Mouse (Mus musculus): Measurements from ENCODE around the gene Scyl3. TPM values are rescaled to one million over a fixed set of nuclear protein-coding genes. Genes with fewer than 3 reads are reported as not detected.

The Scyl3 gene
- polyA plus RNA-seq, 1 experiment from 2014 or later = 17.1 TPM

DNA sequence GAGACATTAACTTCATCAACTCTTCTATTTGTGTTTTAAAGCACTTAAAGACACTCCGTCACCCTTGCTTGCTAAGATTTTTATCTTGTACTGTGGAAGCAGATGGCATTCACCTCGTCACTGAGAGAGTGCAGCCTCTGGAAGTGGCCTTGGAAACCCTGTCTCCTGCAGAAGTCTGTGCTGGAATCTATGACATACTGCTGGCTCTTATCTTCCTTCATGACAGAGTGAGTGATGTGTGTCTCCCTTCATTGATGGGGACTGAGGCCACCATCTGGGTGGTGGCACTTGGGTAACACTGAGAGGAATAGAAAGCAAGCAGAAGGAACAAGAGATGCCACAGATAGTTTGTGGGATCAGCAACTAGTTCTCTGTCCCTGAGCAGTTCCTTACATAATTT is 5.7 kb downstream of the Scyl3 start:
- no peak overlapping the region for H3K9ac ChIP-seq (ENCODE audit: low read length)
- no peak overlapping the region for H3K4me2 ChIP-seq (ENCODE audit: low read depth, low read length)
- H3K27ac ChIP-seq (ENCODE audit: low read length) = no peak overlapping the region
- peaks cover 21% of the 10 kb centered on the region for H3K36me3 ChIP-seq (ENCODE audit: control insufficient read depth, insufficient read depth, low read length)
- H3K4me1 ChIP-seq (replicated peaks; ENCODE audit: control insufficient read depth, insufficient read depth, low read length) = peaks cover 8% of the 10 kb centered on the region
- no peak overlapping the region for H3K4me3 ChIP-seq (ENCODE audit: low read length)
- ATAC-seq (ENCODE audit: low read depth) = no peak
- 64% methylated on average over 2 of the region's 2 CpGs for WGBS
- H3K9me3 ChIP-seq (ENCODE audit: control insufficient read depth, low read length) = no peaks in the 10 kb centered on the region
- no peaks in the 10 kb centered on the region for H3K27me3 ChIP-seq (ENCODE audit: control insufficient read depth, insufficient read depth, low read depth, low read length)

DNA sequence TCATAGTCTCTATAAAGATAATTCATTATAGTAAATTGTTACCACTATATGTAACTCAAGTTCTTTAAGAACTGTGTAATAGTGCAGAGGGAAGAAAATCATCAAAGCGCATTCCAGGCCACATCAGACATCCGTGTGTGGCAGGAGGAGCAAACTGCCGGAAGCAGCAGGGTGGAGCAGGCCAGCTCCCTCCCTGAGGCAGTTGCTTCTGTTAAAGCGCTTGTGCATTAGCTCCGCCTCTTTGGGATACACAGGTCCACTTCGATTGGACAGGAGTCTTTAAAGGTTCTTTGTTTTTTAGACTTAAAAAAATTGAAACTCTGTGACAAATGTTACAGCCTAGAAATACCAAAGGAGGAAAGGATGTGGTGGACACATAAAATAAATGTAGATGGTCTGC is 13.2 kb downstream of the Scyl3 start:
- H3K4me2 ChIP-seq (ENCODE audit: low read depth, low read length) = no peak overlapping the region
- peaks cover 41% of the 10 kb centered on the region for H3K36me3 ChIP-seq (ENCODE audit: control insufficient read depth, insufficient read depth, low read length)
- no peaks in the 10 kb centered on the region for H3K9me3 ChIP-seq (ENCODE audit: control insufficient read depth, low read length)
- H3K27ac ChIP-seq (ENCODE audit: low read length) = no peak overlapping the region
- no peaks in the 10 kb centered on the region for H3K4me1 ChIP-seq (replicated peaks; ENCODE audit: control insufficient read depth, insufficient read depth, low read length)
- no peaks in the 10 kb centered on the region for H3K27me3 ChIP-seq (ENCODE audit: control insufficient read depth, insufficient read depth, low read depth, low read length)
- H3K9ac ChIP-seq (ENCODE audit: low read length) = no peak overlapping the region
- WGBS = 65% methylated on average over 6 of the region's 6 CpGs
- no peak overlapping the region for H3K4me3 ChIP-seq (ENCODE audit: low read length)
- no peak for ATAC-seq (ENCODE audit: low read depth)

DNA sequence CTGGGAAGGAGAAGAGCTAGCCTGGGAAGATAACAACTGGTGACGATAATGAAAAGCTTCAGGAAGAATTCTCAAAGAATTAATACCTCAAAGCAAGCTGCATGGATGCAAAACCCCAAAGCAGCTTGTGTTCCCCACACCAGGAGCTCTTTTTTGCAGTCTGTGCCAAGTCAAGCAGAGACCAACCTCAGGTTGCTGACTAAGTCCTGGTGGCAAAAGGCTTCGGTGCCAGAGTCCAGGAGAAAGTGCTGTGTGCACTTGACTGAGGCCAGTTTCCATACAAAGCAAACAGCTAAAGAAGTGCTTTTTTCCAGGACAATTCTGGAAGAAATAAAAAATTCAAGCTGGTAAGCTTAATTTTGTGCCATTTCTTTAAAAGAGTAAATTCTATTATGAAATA is 24.5 kb downstream of the Scyl3 start:
- Histone ChIP-seq H3K36me3 (ENCODE audit: control insufficient read depth, insufficient read depth, low read length) (peaks cover 34% of the 10 kb centered on the region), H3K4me1 (replicated peaks; ENCODE audit: control insufficient read depth, insufficient read depth, low read length) (no peaks in the 10 kb centered on the region), H3K9me3 (ENCODE audit: control insufficient read depth, low read length) (no peaks in the 10 kb centered on the region), H3K27ac (ENCODE audit: low read length) (no peak overlapping the region), H3K4me2 (ENCODE audit: low read depth, low read length) (no peak overlapping the region), H3K4me3 (ENCODE audit: low read length) (no peak overlapping the region), H3K9ac (ENCODE audit: low read length) (no peak overlapping the region), H3K27me3 (ENCODE audit: control insufficient read depth, insufficient read depth, low read depth, low read length) (no peaks in the 10 kb centered on the region)
- 86% methylated on average over 2 of the region's 2 CpGs for WGBS
- no peak for ATAC-seq (ENCODE audit: low read depth)

DNA sequence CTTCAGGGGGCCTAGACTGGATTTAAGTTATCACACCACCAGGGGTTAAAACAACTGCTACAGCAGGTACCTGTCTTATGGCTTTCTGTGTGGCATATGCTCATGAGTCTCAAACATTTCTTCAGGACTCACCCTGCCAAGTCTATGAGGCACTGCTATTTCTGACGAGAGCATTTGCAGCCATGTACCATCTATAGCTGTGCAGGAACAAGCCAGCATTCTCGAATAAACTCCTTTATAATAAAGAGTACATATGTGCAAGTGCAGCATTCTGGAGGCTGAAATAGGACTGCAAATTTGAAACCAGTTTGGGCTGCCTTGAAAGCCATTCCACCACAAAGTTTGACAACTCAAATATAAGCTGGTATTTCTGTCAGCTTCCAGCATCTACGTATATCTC is 29.1 kb downstream of the Scyl3 start:
- 84% methylated on average over 3 of the region's 3 CpGs for WGBS
- ATAC-seq (ENCODE audit: low read depth) = no peak
- H3K9me3 ChIP-seq (ENCODE audit: control insufficient read depth, low read length) = no peaks in the 10 kb centered on the region
- H3K27me3 ChIP-seq (ENCODE audit: control insufficient read depth, insufficient read depth, low read depth, low read length) = no peaks in the 10 kb centered on the region
- no peak overlapping the region for H3K9ac ChIP-seq (ENCODE audit: low read length)
- H3K4me1 ChIP-seq (replicated peaks; ENCODE audit: control insufficient read depth, insufficient read depth, low read length) = no peaks in the 10 kb centered on the region
- peaks cover 18% of the 10 kb centered on the region for H3K36me3 ChIP-seq (ENCODE audit: control insufficient read depth, insufficient read depth, low read length)
- no peak overlapping the region for H3K4me3 ChIP-seq (ENCODE audit: low read length)
- no peak overlapping the region for H3K4me2 ChIP-seq (ENCODE audit: low read depth, low read length)
- H3K27ac ChIP-seq (ENCODE audit: low read length) = no peak overlapping the region

DNA sequence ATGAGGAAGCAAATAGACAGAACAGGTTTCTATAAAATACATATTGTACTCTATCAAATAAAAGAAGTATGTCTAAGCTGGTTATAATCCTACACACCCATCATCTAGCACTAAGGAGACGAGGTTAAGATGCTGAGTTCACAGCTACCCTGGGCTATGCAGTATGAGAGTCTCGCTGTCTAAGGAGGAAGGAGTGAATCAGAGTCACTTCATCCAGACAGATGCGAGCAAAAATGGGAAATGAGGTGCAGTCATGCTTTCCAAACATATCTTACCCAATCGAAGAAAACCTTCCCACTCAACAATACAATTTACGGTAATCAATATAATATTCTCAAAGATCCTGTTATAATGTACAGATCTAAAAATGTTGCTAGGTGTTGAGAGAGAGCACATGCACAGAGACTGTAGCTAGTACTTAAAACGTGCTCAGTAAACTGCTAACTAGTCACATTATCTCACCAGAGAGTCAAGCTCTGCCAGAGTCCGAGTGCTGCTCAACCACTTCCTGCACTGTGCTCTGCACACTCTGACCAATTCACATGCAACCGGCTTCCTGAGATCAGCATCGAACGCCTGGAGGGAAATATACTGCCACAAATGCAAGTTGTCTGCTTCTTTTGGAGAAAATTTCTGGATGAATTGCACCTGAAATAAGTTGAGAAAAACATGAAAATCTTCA is 35.2 kb downstream of the Scyl3 start:
- no peak overlapping the region for H3K27ac ChIP-seq (ENCODE audit: low read length)
- H3K4me3 ChIP-seq (ENCODE audit: low read length) = no peak overlapping the region
- no peaks in the 10 kb centered on the region for H3K9me3 ChIP-seq (ENCODE audit: control insufficient read depth, low read length)
- no peaks in the 10 kb centered on the region for H3K27me3 ChIP-seq (ENCODE audit: control insufficient read depth, insufficient read depth, low read depth, low read length)
- no peak for ATAC-seq (ENCODE audit: low read depth)
- H3K9ac ChIP-seq (ENCODE audit: low read length) = no peak overlapping the region
- H3K4me1 ChIP-seq (replicated peaks; ENCODE audit: control insufficient read depth, insufficient read depth, low read length) = no peaks in the 10 kb centered on the region
- H3K4me2 ChIP-seq (ENCODE audit: low read depth, low read length) = no peak overlapping the region
- WGBS = 86% methylated on average over 10 of the region's 10 CpGs
- peaks cover 13% of the 10 kb centered on the region for H3K36me3 ChIP-seq (ENCODE audit: control insufficient read depth, insufficient read depth, low read length)

DNA sequence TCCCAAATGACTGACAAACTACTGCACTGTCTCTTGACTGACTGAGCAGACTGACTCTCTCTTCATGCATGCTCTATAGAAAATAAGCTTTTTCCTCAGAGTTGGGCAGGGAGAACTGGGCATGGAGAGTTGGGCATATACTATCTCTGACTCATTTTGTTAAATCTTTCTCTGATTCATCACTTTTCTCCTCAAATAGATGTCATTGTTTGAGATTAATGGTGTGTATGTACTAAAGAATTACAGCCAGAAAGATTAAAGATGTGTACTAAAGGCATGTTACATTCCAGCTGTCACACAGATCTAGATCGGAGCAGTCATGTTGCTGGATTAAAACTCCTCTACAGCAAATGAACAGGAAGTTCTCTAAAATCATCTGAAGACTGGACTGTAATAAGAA is 45.6 kb downstream of the Scyl3 start:
- ATAC-seq (ENCODE audit: low read depth) = no peak
- Histone ChIP-seq H3K9ac (ENCODE audit: low read length) (no peak overlapping the region), H3K36me3 (ENCODE audit: control insufficient read depth, insufficient read depth, low read length) (peaks cover 4% of the 10 kb centered on the region; the same call in 1 of the 2 replicates), H3K27me3 (ENCODE audit: control insufficient read depth, insufficient read depth, low read depth, low read length) (no peaks in the 10 kb centered on the region), H3K4me1 (replicated peaks; ENCODE audit: control insufficient read depth, insufficient read depth, low read length) (no peaks in the 10 kb centered on the region), H3K4me2 (ENCODE audit: low read depth, low read length) (no peak overlapping the region), H3K4me3 (ENCODE audit: low read length) (no peak overlapping the region), H3K9me3 (ENCODE audit: control insufficient read depth, low read length) (no peaks in the 10 kb centered on the region), H3K27ac (ENCODE audit: low read length) (no peak overlapping the region)
- 66% methylated on average over 1 of the region's 1 CpGs for WGBS

DNA sequence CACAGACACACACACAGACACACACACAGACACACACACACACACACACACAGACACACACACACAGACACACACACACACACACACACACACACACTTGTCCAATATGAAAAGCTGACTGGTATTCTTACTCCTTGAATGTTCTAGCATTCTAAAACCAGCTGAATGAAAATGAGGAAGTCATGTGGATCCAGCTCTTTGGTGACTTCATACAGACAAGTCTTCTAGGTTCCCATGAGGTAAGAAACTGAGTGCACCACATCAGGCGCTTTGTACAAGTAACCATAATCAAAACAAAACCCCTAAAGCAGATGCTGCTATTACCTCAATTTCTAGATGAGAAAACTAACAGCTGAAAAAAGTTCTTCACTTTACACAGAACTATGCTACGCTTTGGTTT is 46.2 kb downstream of the Scyl3 start:
- H3K4me3 ChIP-seq (ENCODE audit: low read length) = no peak overlapping the region
- peaks cover 4% of the 10 kb centered on the region; the same call in 1 of the 2 replicates for H3K36me3 ChIP-seq (ENCODE audit: control insufficient read depth, insufficient read depth, low read length)
- 97% methylated on average over 2 of the region's 2 CpGs for WGBS
- H3K4me2 ChIP-seq (ENCODE audit: low read depth, low read length) = no peak overlapping the region
- H3K27me3 ChIP-seq (ENCODE audit: control insufficient read depth, insufficient read depth, low read depth, low read length) = no peaks in the 10 kb centered on the region
- H3K27ac ChIP-seq (ENCODE audit: low read length) = no peak overlapping the region
- no peaks in the 10 kb centered on the region for H3K9me3 ChIP-seq (ENCODE audit: control insufficient read depth, low read length)
- no peak for ATAC-seq (ENCODE audit: low read depth)
- H3K4me1 ChIP-seq (replicated peaks; ENCODE audit: control insufficient read depth, insufficient read depth, low read length) = no peaks in the 10 kb centered on the region
- H3K9ac ChIP-seq (ENCODE audit: low read length) = no peak overlapping the region

DNA sequence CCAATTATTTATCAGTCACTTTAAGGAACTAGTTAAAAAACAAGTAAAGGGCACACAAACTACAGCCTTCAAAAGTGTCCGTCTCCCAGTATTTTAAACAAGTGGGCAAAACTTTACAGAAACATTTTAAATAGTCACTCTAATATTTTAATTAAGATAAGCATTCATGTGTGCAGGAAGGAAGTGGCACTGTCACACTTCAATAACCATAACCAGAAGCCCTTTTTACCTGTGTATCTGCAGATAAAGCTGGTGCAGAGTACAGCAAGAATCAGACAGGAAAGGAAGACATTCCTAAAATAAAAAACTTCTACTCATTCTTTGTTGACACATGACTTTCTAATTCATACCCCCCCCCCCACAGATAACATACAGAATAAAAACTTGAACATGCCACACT is 47.6 kb downstream of the Scyl3 start:
- Histone ChIP-seq H3K9ac (ENCODE audit: low read length) (no peak overlapping the region), H3K36me3 (ENCODE audit: control insufficient read depth, insufficient read depth, low read length) (peaks cover 5% of the 10 kb centered on the region), H3K4me1 (replicated peaks; ENCODE audit: control insufficient read depth, insufficient read depth, low read length) (no peaks in the 10 kb centered on the region), H3K27me3 (ENCODE audit: control insufficient read depth, insufficient read depth, low read depth, low read length) (no peaks in the 10 kb centered on the region), H3K9me3 (ENCODE audit: control insufficient read depth, low read length) (no peaks in the 10 kb centered on the region), H3K27ac (ENCODE audit: low read length) (no peak overlapping the region), H3K4me2 (ENCODE audit: low read depth, low read length) (no peak overlapping the region), H3K4me3 (ENCODE audit: low read length) (no peak overlapping the region)
- WGBS = 90% methylated on average over 1 of the region's 1 CpGs
- ATAC-seq (ENCODE audit: low read depth) = no peak

DNA sequence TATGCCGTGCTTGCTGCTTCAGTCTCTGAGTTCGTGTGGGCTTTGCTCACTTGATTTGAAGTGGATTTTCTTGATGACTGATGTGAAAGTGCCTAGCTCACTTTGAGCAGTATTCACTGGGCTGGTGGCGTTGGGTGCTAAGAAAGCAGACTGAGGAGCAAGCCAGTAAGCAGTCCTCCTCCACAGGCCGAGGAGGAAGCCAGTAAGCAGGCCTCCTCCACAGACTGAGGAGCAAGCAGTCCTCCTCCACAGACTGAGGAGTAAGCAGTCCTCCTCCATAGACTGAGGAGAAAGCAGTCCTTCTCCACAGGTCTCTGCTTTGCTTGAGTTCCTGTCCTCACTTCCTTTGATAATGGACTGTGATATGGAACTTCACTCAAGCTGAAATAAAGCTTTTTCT is 63.5 kb downstream of the Scyl3 start:
- Histone ChIP-seq H3K27ac (ENCODE audit: low read length) (no peak overlapping the region), H3K4me1 (replicated peaks; ENCODE audit: control insufficient read depth, insufficient read depth, low read length) (peaks cover 4% of the 10 kb centered on the region; the same call in 1 of the 2 replicates), H3K36me3 (ENCODE audit: control insufficient read depth, insufficient read depth, low read length) (no peaks in the 10 kb centered on the region), H3K4me3 (ENCODE audit: low read length) (no peak overlapping the region), H3K9ac (ENCODE audit: low read length) (no peak overlapping the region), H3K4me2 (ENCODE audit: low read depth, low read length) (no peak overlapping the region), H3K9me3 (ENCODE audit: control insufficient read depth, low read length) (no peaks in the 10 kb centered on the region), H3K27me3 (ENCODE audit: control insufficient read depth, insufficient read depth, low read depth, low read length) (no peaks in the 10 kb centered on the region)
- WGBS = 75% methylated on average over 4 of the region's 4 CpGs
- ATAC-seq (ENCODE audit: low read depth) = no peak

All from lung, embryonic 16.5 days (tissue).